11 mouse cellular contexts compared by ENCODE assay signal in genomic region chr5:112509916-112510315, GRCm38 (mm10).
"Had no signal": no experiment of that assay in that cellular context is flagged by ENCODE, and none has a peak within 500 bp of the region (broad histone marks: within the 10 kb centered on the region; RNA-seq: fewer than 3 reads in every experiment).

No protein-coding gene starts in this region.

- H3K4me3 ChIP-seq: kidney, embryonic 15.5 days; limb, embryonic 13.5 days; midbrain, embryonic 13.5 days; myocyte; neural tube, embryonic 15.5 days had no signal

- H3K36me3 ChIP-seq: kidney, embryonic 15.5 days; limb, embryonic 13.5 days; midbrain, embryonic 13.5 days; neural tube, embryonic 15.5 days had no signal

- H3K9ac ChIP-seq: kidney, embryonic 15.5 days; limb, embryonic 13.5 days; liver, embryonic 14.5 days; midbrain, embryonic 13.5 days; neural tube, embryonic 15.5 days had no signal

- DNase-seq: kidney, postnatal 14 days; left cerebral cortex, postnatal 4 days; lung, adult 18-20 months; thymus, postnatal 14 days had no signal

- H3K27ac ChIP-seq: kidney, embryonic 15.5 days; limb, embryonic 13.5 days; liver, embryonic 14.5 days; midbrain, embryonic 13.5 days; neural tube, embryonic 15.5 days; stomach, postnatal 0 days had no signal

- ATAC-seq: midbrain, embryonic 13.5 days had no signal

- H3K9me3 ChIP-seq: kidney, embryonic 15.5 days; limb, embryonic 13.5 days; midbrain, embryonic 13.5 days; neural tube, embryonic 15.5 days had no signal

- H3K27me3 ChIP-seq: kidney, embryonic 15.5 days; midbrain, embryonic 13.5 days; neural tube, embryonic 15.5 days had no signal

- H3K4me1 ChIP-seq: kidney, embryonic 15.5 days; limb, embryonic 13.5 days had no signal

- H3K4me2 ChIP-seq: kidney, embryonic 15.5 days; limb, embryonic 13.5 days; midbrain, embryonic 13.5 days; neural tube, embryonic 15.5 days had no signal
